Mouse (Mus musculus) ovary, postnatal 14 days (tissue): Measurements from ENCODE around the gene Gm3149.
"Not testable (repeated sequence)": the region's sequence is repeated elsewhere in the genome, so short reads cannot be mapped to it uniquely, and the experiment has no call there.

Experiments used
- DNase-seq: peaks from one replicate; pipeline ENCODE4 v3.0.0; 2022; ENCODE audit warnings: low spot score

The Gm3149 gene

GRCm38 (mm10) chr14:4316983-4317382 is at the start of gene Gm3149:
Gene Gm3149 (plus strand): TSS chr14:4317283.
- not testable (repeated sequence) for DNase-seq

- DNase-seq: not testable (repeated sequence)
Observed at GRCm38 (mm10) chr14:4269238-4269950, 47.7 kb upstream of the Gm3149 start.

GRCm38 (mm10) chr14:4279828-4280227 is 37.3 kb upstream of the Gm3149 start:
- DNase-seq: not testable (repeated sequence)

- not testable (repeated sequence) for DNase-seq
Observed at GRCm38 (mm10) chr14:4334476-4335080, 17.5 kb downstream of the Gm3149 start, which contains the start of gene 2610042L04Rik. Gene 2610042L04Rik (plus strand): TSS chr14:4334763.

- DNase-seq: not testable (repeated sequence)
Observed at GRCm38 (mm10) chr14:4335506-4335905, 18.4 kb downstream of the Gm3149 start.

GRCm38 (mm10) chr14:4368991-4369390 is 51.9 kb downstream of the Gm3149 start:
- DNase-seq: not testable (repeated sequence)

- DNase-seq: not testable (repeated sequence)
Observed at GRCm38 (mm10) chr14:4369691-4370090, 52.6 kb downstream of the Gm3149 start.
